Mouse (Mus musculus) CD8-positive naive resting alpha-beta T cell, adult 2 months (primary cell): ENCODE measurements at regions not wholly inside any gene's neighbourhood (a gene's known extent, or its start where the extent isn't known, plus 50 kb on each side); places are given as distances from the start of the nearest gene placed in this dataset.

Experiments
- DNase-seq, 2 experiments: peaks; one replicate each; pipeline ENCODE4 v3.0.0; 2022; ENCODE audit warnings: low read depth in 2 of 2, low spot score in 2 of 2

DNA sequence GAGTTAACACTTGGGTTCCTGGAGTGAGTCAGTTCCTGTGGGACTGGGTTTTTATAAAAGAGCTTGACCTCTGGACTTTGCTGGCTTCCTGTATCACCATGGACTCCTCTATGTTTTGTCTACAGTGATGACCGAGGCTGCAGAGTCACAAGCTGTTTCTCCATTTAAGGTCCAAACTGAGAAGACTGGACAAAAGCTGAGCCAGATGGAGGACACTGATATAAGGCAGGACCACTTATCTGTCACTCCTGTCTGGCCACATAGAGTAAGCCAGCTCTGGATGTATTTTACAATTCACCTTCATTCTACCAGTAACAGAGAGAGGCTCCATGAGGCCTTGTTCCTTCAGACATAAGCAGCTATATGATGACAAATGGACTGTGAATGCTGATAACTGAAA, 202.7 kb downstream of the Pik3r1 start:
- DNase-seq: no peak

DNA sequence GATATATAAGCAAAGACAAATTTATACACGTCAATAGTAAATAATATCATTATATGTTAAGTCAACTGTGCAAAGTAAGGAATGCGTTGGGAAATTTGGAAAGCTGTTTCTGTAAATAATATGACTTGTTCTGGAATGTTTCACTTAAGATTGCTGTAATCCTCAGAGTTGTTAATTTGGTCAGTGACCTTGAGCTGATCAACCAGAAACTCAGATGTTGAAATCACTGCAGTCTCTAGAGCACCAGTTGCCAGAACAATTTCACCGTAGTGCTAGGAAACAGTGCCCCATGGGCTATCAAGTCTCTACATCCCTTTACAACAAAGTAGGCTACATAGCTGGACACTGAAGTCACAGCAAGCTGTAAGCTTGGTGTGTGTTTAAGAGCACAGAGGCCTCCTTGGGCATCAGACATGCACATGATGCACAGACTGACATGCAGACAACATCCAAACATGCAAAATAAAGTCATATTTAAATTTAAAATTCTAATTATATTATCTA, 212.6 kb downstream of the Pik3r1 start:
- DNase-seq: no peak

DNA sequence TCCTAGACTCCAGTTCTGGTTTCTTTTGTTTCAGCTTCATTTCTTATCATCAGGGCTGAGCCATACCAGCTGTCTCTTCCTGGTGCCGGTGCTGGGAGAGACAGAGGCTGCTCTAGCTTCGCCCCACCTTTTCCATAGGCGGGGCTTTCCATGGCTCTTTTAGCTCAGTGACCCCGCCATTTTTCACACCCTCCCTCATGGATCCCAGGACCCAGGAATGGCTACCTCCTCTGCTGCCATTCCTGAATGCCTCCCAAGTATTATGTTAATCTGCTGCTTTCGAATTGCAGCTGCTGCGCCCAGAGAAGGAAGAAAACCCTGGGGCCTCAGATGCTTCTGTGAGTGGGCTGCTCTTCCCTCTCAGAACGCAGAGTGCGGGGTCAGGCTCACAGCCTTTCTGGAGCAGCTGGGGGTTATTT, 214.9 kb downstream of the Pik3r1 start:
- DNase-seq: no peak

DNA sequence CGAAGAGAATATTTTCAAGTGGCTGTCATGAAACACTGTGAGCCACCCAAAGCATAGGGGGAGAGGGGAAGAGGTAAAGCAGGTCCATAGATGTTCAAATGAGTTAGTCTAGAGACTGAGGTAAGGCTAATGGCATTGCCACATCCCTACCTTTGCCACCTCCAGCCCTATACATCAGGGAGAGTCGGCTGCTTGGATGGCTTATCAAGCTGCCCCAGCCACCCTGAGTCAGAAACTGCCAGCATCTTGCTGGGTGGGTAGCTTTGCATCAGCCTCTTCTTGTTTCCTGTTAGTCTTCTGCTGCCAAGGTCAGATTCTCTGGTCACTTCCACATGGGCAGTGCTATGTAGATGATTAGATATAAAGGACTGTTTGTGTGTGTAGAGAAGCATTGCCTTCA, 215.6 kb downstream of the Pik3r1 start:
- DNase-seq: no peak

DNA sequence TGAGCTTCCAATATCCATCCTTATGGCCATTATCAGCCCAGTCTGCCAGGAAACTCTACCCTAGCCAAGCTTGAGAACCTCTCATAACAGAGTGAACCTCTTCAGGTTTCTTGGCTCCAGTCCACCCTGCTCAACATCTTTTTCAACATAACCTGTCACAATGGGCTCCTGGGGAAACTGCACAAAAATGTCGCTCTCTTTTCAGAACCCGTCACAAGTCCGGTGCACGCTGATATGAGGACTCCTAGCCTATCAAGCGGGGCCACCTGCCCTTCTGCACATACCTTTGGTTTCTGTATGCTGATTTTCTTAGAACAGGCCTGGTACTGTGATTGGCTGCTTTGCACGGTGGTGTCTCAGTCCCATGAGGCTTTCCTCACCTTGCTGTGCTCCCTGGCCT, 216.9 kb downstream of the Pik3r1 start:
- no peak for DNase-seq

DNA sequence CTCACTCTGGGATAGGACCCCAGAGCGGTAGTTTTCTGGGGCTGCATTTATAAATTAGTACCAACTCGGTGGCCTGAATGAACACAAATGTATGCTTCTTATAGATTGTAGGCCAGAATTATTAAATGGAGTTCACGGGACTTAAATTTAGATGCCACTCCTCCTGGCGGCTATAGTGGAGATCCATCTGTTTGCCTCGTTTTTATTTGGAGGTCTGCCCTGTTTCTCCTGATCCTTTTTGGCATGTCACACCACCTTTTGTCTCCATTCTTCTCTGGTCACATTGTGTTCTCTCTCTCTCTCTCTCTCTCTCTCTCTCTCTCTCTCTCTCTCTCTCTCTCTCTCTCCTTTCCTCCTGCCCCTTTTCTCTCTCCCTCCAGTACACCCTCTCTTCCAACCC, 217.5 kb downstream of the Pik3r1 start:
- no peak for DNase-seq

DNA sequence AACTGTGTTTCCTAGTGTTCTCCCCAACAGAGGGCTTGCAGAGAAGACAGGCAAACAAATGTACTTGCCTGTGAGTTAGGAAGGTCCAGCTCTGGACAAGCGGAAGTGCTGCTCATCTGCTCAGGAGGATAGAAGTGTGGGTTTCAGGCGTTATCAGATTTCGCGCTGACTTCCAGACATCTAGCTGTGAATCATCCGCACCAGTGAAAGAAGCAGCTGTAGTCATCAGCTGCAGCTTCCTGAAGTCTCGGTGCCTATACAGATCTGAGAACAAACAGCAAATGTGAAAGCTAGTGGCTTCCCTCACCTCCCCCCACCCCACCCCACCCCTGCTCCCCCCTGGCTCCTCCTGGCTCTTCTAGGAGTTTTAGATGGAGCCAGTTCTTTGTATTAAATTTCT, 220.1 kb downstream of the Pik3r1 start:
- DNase-seq: no peak

DNA sequence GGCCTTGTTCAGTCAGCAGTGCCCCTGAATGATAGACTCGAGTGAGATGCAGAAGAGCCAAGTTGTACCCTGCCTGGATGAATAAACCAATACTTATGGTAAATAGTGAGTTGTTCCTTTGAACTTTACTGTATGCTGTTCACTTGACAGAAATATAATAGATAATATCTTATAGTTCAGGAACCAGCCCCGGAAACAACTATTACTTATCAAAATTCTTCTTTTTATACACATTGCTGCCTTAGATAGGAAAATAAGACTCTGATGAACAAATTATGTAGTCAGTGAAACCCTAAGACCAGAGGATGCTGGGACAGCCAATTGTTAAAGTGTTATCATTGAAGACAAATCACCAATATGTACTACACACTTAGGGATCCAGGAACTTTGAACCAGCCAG, 220.7 kb downstream of the Pik3r1 start:
- DNase-seq: no peak

DNA sequence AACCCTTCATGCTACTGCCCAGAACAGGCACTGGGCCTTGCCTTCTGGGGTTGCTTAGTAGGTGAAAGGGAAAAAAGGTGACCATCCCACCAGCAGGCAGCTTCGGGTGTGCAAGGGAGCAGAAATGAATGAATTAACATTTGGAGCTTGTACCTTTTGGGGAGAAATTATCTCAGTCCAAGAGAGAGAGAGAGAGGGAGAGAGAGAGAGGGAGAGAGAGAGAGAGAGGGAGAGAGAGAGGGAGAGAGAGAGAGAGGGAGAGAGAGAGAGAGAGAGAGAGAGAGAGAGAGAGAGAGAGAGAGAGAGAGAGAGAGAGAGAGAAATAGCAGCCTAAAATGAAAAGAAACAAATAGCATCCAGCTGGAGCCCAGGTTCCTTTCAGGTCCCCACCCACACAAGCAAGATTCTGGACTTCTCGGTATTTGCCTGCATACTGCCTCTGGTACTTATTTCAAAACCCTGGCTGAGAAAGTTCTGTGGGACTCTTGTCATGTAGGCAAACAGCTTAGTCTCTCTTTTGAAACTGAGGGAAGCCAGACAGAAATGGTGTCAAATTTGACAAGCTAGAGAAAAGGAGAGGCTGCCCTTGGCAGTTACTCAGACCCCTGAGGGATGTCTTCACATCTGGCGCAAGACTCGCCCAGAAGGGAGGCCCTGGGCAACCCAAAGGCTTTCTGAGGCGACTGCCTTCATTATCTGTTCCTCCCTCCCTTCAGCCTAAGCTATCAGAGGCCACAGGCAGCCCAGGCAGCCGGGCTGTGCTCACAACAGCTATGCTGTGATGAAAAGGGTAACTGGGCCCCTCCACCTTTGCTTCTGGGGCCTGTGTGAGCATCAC, 222.5 kb downstream of the Pik3r1 start:
- DNase-seq: no peak

DNA sequence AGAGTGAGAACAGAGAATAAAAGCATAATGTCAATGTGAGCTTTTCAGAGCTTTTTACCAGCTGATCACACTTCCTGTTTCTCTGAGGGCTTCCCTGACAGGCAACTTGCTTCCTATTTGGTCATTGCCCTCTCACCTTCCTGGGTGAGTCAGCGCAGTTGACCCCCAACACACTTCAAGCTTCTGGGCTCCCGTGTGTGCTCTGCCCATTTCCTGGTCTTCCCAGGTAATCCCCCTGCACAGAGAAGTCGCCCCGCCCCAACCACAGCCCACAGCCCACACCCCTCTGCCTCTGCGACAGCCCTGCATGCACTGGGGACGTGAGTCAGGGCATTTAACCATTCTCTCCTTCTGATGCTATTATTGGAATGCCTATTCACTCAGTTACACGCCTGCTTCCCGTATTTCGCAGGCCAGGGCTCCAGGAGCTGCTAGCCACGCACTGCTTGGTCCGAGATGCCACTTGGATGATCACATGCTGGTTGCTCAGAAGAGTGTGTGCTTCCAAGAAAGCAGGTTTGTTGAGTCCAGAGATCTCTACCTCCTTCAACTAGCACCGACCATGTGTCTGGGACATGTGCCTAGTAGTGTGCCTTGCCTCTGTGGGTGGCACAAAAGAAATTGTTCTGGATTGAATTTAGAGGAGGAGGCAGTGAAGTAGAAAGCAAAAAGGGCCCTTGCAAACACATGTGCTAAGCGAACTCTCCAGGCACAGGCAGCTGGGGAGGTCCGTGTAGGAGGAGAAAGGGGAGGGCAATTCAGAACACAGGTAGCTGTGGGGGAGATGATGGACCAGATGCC, 227.4 kb downstream of the Pik3r1 start:
- DNase-seq: peak; percentile 39 to 44

DNA sequence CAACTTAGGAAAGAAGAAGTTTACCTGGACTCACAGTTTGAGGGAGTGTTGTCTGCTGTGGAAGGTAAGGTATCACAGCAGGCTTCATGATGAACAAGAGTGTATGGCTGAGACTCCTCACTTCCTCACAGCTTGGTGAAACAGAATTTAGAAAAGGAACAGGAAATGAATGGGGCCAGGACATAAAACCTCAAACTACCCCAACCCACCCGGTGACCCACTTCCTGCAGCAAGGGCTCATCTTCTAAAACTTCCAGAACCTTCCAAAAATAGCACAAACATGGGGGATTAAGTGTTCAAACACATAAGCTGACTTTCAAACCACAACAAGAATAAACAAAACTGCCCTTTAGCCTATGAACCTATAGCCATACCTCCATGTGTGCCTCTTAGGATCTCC, 229.9 kb downstream of the Pik3r1 start:
- peak in 1 of 2 experiments; percentile 16 for DNase-seq

DNA sequence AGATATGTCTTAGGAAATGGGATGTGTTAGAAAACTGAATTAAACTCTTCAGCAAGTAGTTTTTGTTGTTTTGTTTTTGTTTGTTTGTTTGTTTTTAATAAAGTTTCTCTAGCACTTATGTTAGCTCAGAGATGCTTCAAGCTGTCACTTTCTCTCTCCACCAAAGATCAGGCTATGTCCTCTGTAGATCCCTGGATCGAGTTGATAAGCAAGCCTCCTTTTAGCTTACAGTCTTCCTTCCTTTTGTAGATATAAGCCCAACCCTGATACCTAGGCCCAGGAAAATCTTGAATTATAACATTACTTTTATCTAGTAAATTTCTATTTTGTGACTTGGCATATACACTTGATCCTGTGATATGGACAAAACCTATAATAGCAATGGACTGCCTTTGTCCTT, 232.0 kb downstream of the Pik3r1 start:
- DNase-seq: no peak

DNA sequence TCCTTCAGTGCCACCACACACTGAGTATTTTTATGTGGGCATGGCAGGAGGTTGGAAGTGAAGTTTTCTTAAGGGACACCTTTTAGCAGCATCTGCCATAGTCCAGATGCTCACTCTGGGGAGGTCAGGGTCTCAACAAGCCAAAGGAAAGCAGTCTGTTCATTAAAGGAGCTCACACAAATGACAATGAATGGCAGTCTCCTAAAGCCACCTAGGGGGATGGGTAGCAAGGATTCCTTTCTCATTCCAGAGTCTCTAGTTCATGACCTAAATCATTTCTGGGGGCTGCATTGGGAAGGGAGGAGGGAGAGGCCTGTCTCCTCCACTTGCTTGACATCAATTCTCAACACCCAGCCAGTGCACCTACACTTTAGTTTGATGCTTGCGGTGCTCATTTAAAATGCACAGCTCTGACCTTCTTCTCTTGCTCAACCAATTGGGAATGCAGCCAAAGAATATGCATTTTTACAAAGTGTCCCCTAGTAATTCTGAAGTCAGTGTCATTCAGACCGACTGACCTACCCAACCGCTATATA, 232.6 kb downstream of the Pik3r1 start:
- no peak for DNase-seq

DNA sequence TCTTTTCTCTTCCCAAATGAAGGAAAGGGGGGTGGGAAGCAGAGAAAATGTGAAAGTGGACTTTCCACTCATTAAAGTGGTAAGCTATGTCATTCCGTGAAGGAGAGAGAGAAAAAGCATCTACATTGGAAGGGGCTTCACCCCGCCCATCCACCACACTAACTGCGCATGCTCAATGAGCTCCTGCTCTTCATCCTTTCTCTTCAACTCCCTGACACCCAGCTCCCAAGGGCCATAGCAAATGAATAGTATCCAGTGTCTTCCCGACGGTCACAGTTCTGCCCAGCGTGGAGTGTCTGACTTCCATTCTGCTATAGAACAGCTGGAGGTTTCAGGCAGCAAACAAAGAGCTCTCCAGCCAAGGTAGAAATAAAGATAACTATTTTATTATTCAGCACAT, 233.5 kb downstream of the Pik3r1 start:
- no peak for DNase-seq

DNA sequence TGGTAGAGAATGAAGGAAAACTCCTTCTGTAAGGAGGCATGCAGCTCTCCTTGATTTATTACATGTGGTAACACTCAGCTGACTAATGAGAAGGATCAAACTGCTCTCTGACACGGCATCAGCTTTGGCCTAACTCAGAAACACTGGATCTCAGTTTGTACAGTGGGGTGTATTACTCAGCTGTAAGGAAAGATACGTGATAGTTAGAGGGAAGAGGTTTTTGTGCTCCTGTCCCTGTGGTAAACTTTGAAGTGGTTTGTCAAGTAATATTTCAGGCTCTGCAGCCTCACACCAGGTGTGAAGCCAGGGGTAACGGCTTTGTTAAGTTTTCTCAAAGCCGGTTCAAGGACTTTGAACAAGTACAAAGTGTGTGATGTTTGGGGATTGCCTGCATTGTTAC, 235.1 kb downstream of the Pik3r1 start:
- DNase-seq: peak; percentile 15 to 17

DNA sequence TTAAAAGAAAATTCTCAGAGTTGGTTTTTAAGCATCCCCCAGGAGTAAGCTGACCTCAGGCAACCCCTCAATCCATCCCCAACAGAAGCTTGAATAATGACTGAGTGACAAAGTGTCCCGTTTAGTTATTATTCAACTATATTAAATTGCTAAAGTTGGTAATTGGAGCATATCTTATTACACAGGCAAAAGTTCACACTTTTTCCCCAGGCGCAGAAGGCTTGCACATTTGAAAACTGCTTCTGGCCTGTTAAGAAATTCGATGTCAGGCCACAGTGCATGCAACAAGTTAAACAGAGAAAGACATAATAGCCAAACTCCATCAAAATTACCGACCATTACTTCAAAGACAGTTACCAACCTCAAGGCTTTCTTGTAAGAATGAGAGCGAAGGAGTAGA, 240.3 kb downstream of the Pik3r1 start:
- DNase-seq: no peak

DNA sequence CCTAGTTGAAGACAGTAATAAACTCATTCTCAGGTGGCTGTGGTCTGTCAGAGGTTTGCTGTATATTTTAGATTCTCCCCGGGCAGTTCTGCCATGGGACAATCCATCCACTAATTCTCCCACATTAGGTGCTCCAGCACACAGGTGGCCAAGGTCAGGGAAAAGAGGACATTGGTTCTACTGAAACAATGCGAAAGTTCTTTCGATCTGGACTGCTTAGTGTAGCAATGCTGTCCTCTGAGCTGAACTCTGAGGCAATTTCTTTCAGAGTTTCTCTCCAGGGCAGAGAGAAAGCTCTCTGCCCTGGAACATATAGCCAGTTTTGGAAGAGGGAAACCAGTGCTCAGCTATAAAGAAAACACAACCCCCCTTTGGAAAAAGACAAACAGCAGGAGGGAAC, 243.2 kb downstream of the Pik3r1 start:
- no peak for DNase-seq

DNA sequence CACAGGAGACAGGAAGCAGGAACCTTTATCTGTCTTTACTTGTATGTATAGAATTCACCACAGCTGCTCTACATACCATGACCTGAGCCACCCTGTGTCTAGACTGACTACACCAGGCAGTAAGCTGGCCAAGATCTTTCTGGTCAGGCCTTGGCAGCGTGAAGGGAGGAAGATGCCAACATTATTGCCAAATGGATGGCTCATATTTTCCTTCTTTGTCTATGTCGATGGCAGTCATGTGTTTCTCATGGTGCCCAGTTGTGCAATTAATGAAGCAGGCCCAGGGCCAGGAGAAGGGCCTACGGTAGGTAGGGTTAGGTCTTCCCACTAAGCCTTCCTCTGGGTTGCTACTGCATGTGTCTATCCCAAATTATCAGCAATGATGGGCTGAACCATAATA, 243.8 kb downstream of the Pik3r1 start:
- DNase-seq: no peak

DNA sequence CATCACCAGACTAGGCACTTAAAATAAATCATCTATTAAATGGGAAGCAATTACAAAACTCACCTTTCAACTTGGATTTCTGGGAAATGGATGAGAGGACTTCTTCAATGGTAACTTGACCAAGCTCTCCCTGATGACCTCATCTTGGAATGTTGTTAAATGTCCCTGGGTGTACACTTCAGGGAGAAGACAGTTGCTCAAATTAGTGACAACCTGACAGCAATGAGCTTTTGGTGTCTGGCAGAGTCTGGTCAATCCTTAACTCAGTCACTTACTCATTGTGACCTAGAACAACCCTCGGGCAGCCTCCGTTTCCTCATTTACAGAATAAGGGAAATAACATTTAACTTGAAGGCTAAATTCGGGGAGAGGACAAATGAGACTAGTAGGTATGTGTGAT, 244.5 kb downstream of the Pik3r1 start:
- no peak for DNase-seq

DNA sequence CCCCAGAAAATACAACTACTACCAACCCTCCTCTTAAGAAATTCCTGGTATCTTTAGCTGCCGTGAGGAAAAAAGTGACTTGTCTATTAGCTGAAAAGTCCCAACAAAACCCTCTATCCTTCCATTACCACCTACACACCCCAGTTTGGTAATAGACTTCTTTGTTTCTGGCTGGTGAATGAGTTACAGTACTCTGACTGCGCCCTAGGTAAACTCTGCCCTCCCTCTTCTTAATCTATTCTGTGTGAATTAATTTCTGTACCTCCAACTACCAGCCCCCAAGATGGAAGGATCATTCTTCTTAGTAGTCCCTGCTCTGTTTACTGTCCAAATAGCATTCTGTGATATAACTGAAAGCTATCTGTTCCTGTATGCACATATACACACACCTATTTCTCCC, 245.4 kb downstream of the Pik3r1 start:
- no peak for DNase-seq

DNA sequence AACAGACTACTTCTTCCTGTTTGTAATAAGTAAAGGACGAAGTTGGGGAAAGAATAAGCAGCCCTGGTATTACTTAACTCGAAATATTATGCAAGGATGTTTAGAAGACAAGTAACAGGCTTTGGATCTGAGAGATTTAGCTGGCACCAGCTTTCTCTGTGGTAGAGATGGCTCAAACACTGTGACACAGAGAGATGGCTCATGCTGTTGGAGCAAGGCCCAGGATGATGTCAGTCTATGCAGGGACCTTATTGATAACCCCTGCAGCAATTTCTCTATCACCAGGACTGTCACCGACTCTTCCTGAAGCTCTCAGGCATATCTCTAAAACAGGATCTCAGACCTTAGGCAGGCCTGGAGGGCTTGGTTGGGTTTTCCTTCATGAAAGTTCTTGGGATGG, 254.7 kb downstream of the Pik3r1 start:
- DNase-seq: no peak

DNA sequence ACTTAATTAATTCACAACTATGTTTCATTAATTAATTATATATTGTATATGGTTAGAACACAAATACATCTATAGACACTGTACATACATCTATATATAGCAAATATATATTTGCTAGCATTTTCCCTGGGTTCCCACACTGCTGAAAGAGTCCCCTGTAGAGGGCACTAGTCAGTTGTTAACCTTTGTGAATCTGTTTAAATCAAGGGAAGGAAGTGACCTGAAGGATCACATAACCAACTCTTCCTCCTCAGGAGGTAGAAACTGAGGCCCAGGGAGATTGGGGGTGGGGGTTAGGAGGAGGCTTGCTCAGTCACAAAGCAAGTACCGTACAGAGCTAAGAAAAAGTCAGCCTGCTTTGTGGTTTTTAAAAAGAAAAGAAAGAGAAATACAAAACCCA, 258.1 kb downstream of the Pik3r1 start:
- peak; percentile 13 to 50 for DNase-seq
